Mouse (Mus musculus) G1E (cell line): ENCODE measurements around the gene Rmdn3.

Source experiments
- CTCF ChIP-seq: IDR thresholded peaks from 2 replicates; pipeline ENCODE4 v1.5.1; 2012; ENCODE audit warnings: low read depth, low read length, inconsistent platforms, mixed read lengths
- GATA2 ChIP-seq: IDR thresholded peaks from 2 replicates; pipeline ENCODE4 v1.6.1; 2012; ENCODE audit warnings: low read depth, low read length, inconsistent platforms, borderline replicate concordance

DNA sequence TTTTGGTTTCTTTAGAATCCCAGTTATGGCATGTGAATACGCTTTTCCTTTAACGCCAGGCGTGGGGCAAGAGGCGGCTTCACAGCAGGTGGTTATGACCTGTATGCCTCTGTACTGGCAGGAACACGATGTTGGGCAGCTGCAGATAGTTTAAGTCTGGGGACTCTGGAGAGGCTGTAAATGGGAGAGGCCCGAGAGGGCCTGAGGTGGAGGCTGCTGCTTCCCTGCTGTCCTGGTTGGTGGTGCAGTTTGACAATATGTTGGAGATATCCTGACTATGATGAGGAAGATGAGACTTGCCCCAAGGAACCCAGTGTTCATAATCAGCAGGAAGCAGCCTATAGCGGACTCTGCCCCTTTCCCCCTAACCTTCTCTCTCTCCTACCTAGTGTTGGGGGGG is 26.1 kb upstream of the Rmdn3 start:
- TF ChIP-seq GATA2, result no peak
- no peak for TF ChIP-seq CTCF
